Mouse (Mus musculus) hindbrain, embryonic 13.5 days (tissue): ENCODE measurements at regions not wholly inside any gene's neighbourhood (a gene's known extent, or its start where the extent isn't known, plus 50 kb on each side); places are given as distances from the start of the nearest gene placed in this dataset.

Experiments used
- ATAC-seq: fragments of 200-750 bp; cut with Nextera tagmentation; 2 replicates; pipeline ENCODE4 v1.8.0; 2017; ENCODE audit warnings: moderate TSS enrichment; ENCODE audit not compliant: low FRiP score
- H3K27ac ChIP-seq: fragments of 300-500 bp; sonication (generic); 2 replicates; pipeline ENCODE4 v1.5.1; 2015; ENCODE audit warnings: inconsistent platforms, mild to moderate bottlenecking, moderate library complexity
- H3K27me3 ChIP-seq: fragments of 300-500 bp; sonication (generic); 2 replicates; pipeline ENCODE4 v1.6.1; 2015; ENCODE audit warnings: mild to moderate bottlenecking, inconsistent platforms
- H3K36me3 ChIP-seq: fragments of 300-500 bp; sonication (generic); 2 replicates; pipeline ENCODE4 v1.6.1; 2015; ENCODE audit warnings: mild to moderate bottlenecking, inconsistent platforms
- H3K4me1 ChIP-seq: fragments of 300-500 bp; sonication (generic); replicated peaks from 2 replicates; pipeline ENCODE4 v1.6.1; 2015; ENCODE audit warnings: inconsistent platforms
- H3K4me2 ChIP-seq: fragments of 300-500 bp; sonication (generic); 2 replicates; pipeline ENCODE4 v1.6.1; 2015; ENCODE audit warnings: inconsistent platforms, mild to moderate bottlenecking, moderate library complexity
- H3K4me3 ChIP-seq: fragments of 300-500 bp; sonication (generic); 2 replicates; pipeline ENCODE4 v1.5.1; 2015; ENCODE audit warnings: mild to moderate bottlenecking, inconsistent platforms
- H3K9ac ChIP-seq: fragments of 300-500 bp; sonication (generic); 2 replicates; pipeline ENCODE4 v1.6.1; 2015; ENCODE audit warnings: mild to moderate bottlenecking, inconsistent platforms
- H3K9me3 ChIP-seq: fragments of 300-500 bp; sonication (generic); 2 replicates; pipeline ENCODE4 v1.6.1; 2016; ENCODE audit warnings: inconsistent platforms
- WGBS: fragments of 180-500 bp; shearing (Covaris S2); methylation state at CpG from one replicate; pipeline ENCODE4 v1.1.7; 2015; 5-methylcytosine and 5-hydroxymethylcytosine counted together

- no peak overlapping the region for H3K27ac ChIP-seq
- H3K9me3 ChIP-seq: no peaks in the 10 kb centered on the region
- H3K4me2 ChIP-seq: no peak overlapping the region
- 78% methylated on average over 1 of the region's 1 CpGs for WGBS
- H3K4me3 ChIP-seq: no peak overlapping the region
- no peaks in the 10 kb centered on the region for H3K4me1 ChIP-seq
- ATAC-seq: no peak
- H3K27me3 ChIP-seq: no peaks in the 10 kb centered on the region
- H3K9ac ChIP-seq: no peak overlapping the region
- no peaks in the 10 kb centered on the region for H3K36me3 ChIP-seq
These were observed 1171.1 kb downstream of the Efnb2 start for GRCm38 (mm10) chr8:7489948-7490347.

- H3K4me2 ChIP-seq: no peak overlapping the region
- 0 out of 2 replicates have a peak, but pooled peaks cover 2% of the 10 kb centered on the region for H3K4me1 ChIP-seq
- no peaks in the 10 kb centered on the region for H3K9me3 ChIP-seq
- H3K36me3 ChIP-seq: no peaks in the 10 kb centered on the region
- no peak overlapping the region for H3K4me3 ChIP-seq
- H3K27me3 ChIP-seq: no peaks in the 10 kb centered on the region
- WGBS: 21% methylated on average over 7 of the region's 7 CpGs
- ATAC-seq: no peak
- no peak overlapping the region for H3K9ac ChIP-seq
- H3K27ac ChIP-seq: no peak overlapping the region
These were observed 1188.8 kb downstream of the Efnb2 start for GRCm38 (mm10) chr8:7472153-7472796.

DNA sequence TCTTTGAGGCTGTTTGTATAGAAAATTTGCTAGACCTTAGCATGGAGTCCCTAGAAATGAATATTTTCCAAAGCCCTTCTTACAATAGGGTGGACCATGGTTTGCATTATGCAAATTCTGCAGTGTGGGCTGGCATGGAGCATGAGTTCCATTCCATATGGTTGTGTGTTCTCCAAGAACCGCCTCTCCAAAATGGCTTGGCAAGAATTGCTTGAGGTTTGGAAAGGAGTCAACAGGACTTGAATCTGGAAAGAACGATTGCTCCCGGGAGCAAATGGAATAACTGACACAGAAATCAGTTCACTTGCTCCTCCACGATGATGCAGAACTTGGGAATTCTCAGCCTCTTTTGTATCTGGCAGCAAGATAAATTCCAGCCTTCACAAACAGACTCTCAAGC, 1191.8 kb downstream of the Efnb2 start:
- H3K27me3 ChIP-seq: no peaks in the 10 kb centered on the region
- H3K4me2 ChIP-seq: no peak overlapping the region
- no peak for ATAC-seq
- WGBS: 89% methylated on average over 4 of the region's 4 CpGs
- no peak overlapping the region for H3K27ac ChIP-seq
- H3K9me3 ChIP-seq: no peaks in the 10 kb centered on the region
- no peak overlapping the region for H3K9ac ChIP-seq
- H3K4me3 ChIP-seq: no peak overlapping the region
- H3K4me1 ChIP-seq: 0 out of 2 replicates have a peak, but pooled peaks cover 2% of the 10 kb centered on the region
- no peaks in the 10 kb centered on the region for H3K36me3 ChIP-seq

DNA sequence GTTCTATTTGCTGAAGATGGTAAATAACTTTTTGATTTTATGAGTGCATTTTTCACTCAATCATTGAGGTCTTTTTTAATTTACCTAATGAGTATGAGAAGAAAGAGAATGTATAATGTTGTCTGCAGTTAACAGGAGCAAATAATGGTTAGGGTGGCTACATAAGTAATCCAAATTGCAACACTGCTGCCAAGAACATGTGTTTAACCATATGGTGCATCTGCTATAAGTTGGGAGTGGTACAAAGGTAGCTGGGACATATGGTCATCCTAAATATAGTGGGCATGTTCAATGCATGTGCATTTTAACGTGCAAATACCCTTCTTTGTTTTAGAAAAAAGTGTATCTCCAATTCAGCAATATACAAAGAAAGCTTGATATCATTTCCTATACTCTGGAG, 1198.2 kb downstream of the Efnb2 start:
- H3K9me3 ChIP-seq: no peaks in the 10 kb centered on the region
- no peak overlapping the region for H3K4me3 ChIP-seq
- no peaks in the 10 kb centered on the region for H3K27me3 ChIP-seq
- WGBS: 78% methylated on average over 1 of the region's 1 CpGs
- H3K4me2 ChIP-seq: no peak overlapping the region
- H3K36me3 ChIP-seq: no peaks in the 10 kb centered on the region
- no peak overlapping the region for H3K9ac ChIP-seq
- no peak overlapping the region for H3K27ac ChIP-seq
- no peaks in the 10 kb centered on the region for H3K4me1 ChIP-seq
- ATAC-seq: no peak

- H3K4me1 ChIP-seq: no peaks in the 10 kb centered on the region
- no peak overlapping the region for H3K4me3 ChIP-seq
- no peaks in the 10 kb centered on the region for H3K27me3 ChIP-seq
- no peaks in the 10 kb centered on the region for H3K36me3 ChIP-seq
- H3K9ac ChIP-seq: no peak overlapping the region
- ATAC-seq: no peak
- no peak overlapping the region for H3K4me2 ChIP-seq
- no peaks in the 10 kb centered on the region for H3K9me3 ChIP-seq
- H3K27ac ChIP-seq: no peak overlapping the region
These were observed 1211.7 kb downstream of the Efnb2 start for GRCm38 (mm10) chr8:7449361-7449760.

DNA sequence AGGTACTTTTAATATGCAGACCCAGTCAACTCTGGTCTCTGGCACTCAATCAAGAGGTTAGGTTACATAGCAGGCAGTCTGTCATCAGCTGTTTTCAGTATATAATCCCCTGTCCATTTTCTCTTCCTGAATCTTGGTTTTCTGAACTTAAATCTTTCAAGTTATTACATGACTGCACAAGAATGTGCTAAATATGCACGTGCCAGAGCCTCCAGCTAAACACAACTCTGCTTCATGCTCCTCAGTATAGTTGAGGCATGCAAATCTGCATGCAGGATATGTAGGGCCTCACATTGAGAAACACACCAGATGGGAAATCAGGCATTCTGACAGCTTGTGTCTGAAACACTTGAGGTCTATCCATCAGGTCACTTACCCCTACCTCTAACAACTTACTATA, 1214.0 kb downstream of the Efnb2 start:
- H3K9ac ChIP-seq: no peak overlapping the region
- H3K4me3 ChIP-seq: no peak overlapping the region
- H3K4me2 ChIP-seq: no peak overlapping the region
- ATAC-seq: no peak
- no peaks in the 10 kb centered on the region for H3K9me3 ChIP-seq
- H3K36me3 ChIP-seq: no peaks in the 10 kb centered on the region
- no peaks in the 10 kb centered on the region for H3K27me3 ChIP-seq
- 61% methylated on average over 1 of the region's 1 CpGs for WGBS
- no peak overlapping the region for H3K27ac ChIP-seq
- no peaks in the 10 kb centered on the region for H3K4me1 ChIP-seq

DNA sequence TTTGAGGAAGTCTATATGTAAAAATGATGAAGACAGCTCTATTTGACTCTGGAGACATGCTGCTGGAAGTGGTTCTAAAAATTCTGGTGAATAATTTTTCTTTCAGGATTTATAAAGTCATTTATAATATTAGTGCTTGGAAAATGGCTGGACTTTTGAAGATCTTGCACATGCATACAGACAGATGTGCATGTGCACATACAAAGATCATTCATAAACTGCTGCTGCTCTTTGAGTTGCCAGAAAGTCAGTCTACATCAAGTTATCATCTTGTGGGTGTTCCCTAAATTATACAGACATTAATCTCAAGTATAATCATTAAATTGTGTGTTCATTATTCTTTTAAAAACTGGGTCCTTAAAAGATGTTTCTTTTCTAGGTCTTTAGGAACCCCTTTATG, 1220.2 kb downstream of the Efnb2 start:
- no peaks in the 10 kb centered on the region for H3K36me3 ChIP-seq
- no peak overlapping the region for H3K4me2 ChIP-seq
- H3K27me3 ChIP-seq: no peaks in the 10 kb centered on the region
- H3K9ac ChIP-seq: no peak overlapping the region
- 0 out of 2 replicates have a peak, but pooled peaks cover 5% of the 10 kb centered on the region for H3K4me1 ChIP-seq
- H3K4me3 ChIP-seq: no peak overlapping the region
- H3K27ac ChIP-seq: no peak overlapping the region
- H3K9me3 ChIP-seq: no peaks in the 10 kb centered on the region
- ATAC-seq: peak; percentile 17

DNA sequence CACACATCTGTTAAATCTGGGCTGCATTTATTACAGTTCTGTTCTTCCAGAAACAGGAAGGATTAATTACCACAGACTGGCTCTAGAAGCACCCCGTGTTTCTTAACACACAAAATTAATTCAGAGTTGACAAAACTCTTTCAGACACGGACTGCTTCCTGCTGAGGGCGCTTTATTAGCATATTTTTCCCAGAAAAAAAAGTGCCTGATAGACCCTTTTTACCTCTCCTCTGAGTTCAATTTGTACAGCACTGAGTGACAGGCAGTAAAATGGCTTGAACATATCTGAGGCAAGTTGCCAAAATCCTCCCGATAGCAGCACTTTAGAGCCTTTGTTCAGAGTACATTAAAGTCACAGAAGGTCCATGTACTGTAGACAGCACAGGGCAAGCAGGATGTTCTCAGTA, 1220.8 kb downstream of the Efnb2 start:
- Histone ChIP-seq H3K9ac (no peak overlapping the region), H3K27me3 (no peaks in the 10 kb centered on the region), H3K36me3 (no peaks in the 10 kb centered on the region), H3K4me1 (0 out of 2 replicates have a peak, but pooled peaks cover 5% of the 10 kb centered on the region), H3K4me3 (no peak overlapping the region), H3K27ac (no peak overlapping the region), H3K4me2 (0 out of 2 replicates have a peak overlapping the region, but pooled peaks have one; percentile 4), H3K9me3 (no peaks in the 10 kb centered on the region)
- ATAC-seq: peak; percentile 95
- WGBS: 3% methylated on average over 4 of the region's 4 CpGs

GRCm38 (mm10) chr8:7439869-7440268, 1221.2 kb downstream of the Efnb2 start:
- no peaks in the 10 kb centered on the region for H3K27me3 ChIP-seq
- H3K27ac ChIP-seq: no peak overlapping the region
- H3K36me3 ChIP-seq: no peaks in the 10 kb centered on the region
- H3K4me2 ChIP-seq: no peak overlapping the region
- H3K9ac ChIP-seq: no peak overlapping the region
- H3K4me1 ChIP-seq: 0 out of 2 replicates have a peak, but pooled peaks cover 5% of the 10 kb centered on the region
- H3K9me3 ChIP-seq: no peaks in the 10 kb centered on the region
- 17% methylated on average over 3 of the region's 3 CpGs for whole genome bisulfite sequencing
- ATAC-seq: peak; percentile 28; the same call in 1 of the 2 replicates
- no peak overlapping the region for H3K4me3 ChIP-seq

GRCm38 (mm10) chr8:7430482-7430881, 1230.6 kb downstream of the Efnb2 start:
- Histone ChIP-seq H3K4me2 (no peak overlapping the region), H3K9ac (no peak overlapping the region), H3K27me3 (no peaks in the 10 kb centered on the region), H3K27ac (no peak overlapping the region), H3K36me3 (no peaks in the 10 kb centered on the region), H3K4me3 (no peak overlapping the region), H3K9me3 (no peaks in the 10 kb centered on the region), H3K4me1 (no peaks in the 10 kb centered on the region)
- ATAC-seq: no peak

DNA sequence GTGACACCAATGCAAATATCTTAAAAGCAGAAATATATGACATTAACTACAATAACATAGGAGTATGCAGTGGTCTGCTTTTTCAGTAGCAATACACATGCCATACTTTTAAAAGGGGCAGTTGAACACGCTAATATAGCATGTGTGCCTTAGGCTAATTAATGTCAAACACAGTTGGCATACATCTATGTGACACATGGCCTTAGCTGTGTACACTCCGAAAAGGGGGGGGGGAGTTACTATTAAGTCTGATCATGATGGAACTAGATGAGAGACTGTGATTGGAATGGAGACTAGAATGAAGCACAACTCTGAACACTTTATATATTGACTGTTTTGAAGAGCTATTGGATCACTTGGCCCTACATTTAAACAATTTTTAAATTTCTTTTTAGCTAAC, 1262.9 kb downstream of the Efnb2 start:
- no peak for ATAC-seq
- Histone ChIP-seq H3K9ac (no peak overlapping the region), H3K27ac (no peak overlapping the region), H3K4me3 (no peak overlapping the region), H3K36me3 (no peaks in the 10 kb centered on the region), H3K4me1 (no peaks in the 10 kb centered on the region), H3K4me2 (no peak overlapping the region), H3K27me3 (no peaks in the 10 kb centered on the region), H3K9me3 (no peaks in the 10 kb centered on the region)
- WGBS: 74% methylated on average over 2 of the region's 2 CpGs

- ATAC-seq: no peak
- no peaks in the 10 kb centered on the region for H3K36me3 ChIP-seq
- H3K4me3 ChIP-seq: no peak overlapping the region
- no peak overlapping the region for H3K9ac ChIP-seq
- no peaks in the 10 kb centered on the region for H3K9me3 ChIP-seq
- no peaks in the 10 kb centered on the region for H3K27me3 ChIP-seq
- 83% methylated on average over 5 of the region's 5 CpGs for WGBS
- no peak overlapping the region for H3K27ac ChIP-seq
- no peak overlapping the region for H3K4me2 ChIP-seq
- H3K4me1 ChIP-seq: no peaks in the 10 kb centered on the region
These were observed 1263.6 kb downstream of the Efnb2 start for GRCm38 (mm10) chr8:7397355-7397862.
